Mouse (Mus musculus) hindbrain, embryonic 16.5 days (tissue): ENCODE data around the gene March1. TPM values are rescaled to one million over a fixed set of nuclear protein-coding genes. Genes with fewer than 3 reads are reported as not detected.

Experiments
- ATAC-seq: fragments of 200-750 bp; cut with Nextera tagmentation; 2 replicates; pipeline ENCODE4 v1.8.0; 2017; ENCODE audit warnings: moderate TSS enrichment, moderate library complexity
- H3K27ac ChIP-seq: fragments of 300-500 bp; sonication (generic); 2 replicates; pipeline ENCODE4 v1.5.1; 2014; ENCODE audit warnings: low read depth, mild to moderate bottlenecking, control low read depth, low read length, moderate library complexity
- H3K27me3 ChIP-seq: fragments of 300-500 bp; sonication (generic); replicated peaks from 2 replicates; pipeline ENCODE4 v1.6.1; 2014; ENCODE audit warnings: low read length; ENCODE audit not compliant: control insufficient read depth, insufficient read depth
- H3K36me3 ChIP-seq: fragments of 300-500 bp; sonication (generic); 2 replicates; pipeline ENCODE4 v1.6.1; 2014; ENCODE audit warnings: mild to moderate bottlenecking, low read length, moderate library complexity, mixed read lengths; ENCODE audit not compliant: control insufficient read depth, insufficient read depth
- H3K4me1 ChIP-seq: fragments of 300-500 bp; sonication (generic); 2 replicates; pipeline ENCODE4 v1.6.1; 2014; ENCODE audit warnings: low read depth, low read length; ENCODE audit not compliant: control insufficient read depth, insufficient read depth
- H3K4me2 ChIP-seq: fragments of 300-500 bp; sonication (generic); 2 replicates; pipeline ENCODE4 v1.6.1; 2014; ENCODE audit warnings: mild to moderate bottlenecking, low read length, control low read depth, moderate library complexity
- H3K4me3 ChIP-seq: fragments of 300-500 bp; sonication (generic); 2 replicates; pipeline ENCODE4 v1.5.1; 2014; ENCODE audit warnings: mild to moderate bottlenecking, low read length, control low read depth, moderate library complexity
- H3K9ac ChIP-seq: fragments of 300-500 bp; sonication (generic); 2 replicates; pipeline ENCODE4 v1.6.1; 2014; ENCODE audit warnings: low read depth, mild to moderate bottlenecking, control low read depth, low read length, moderate library complexity
- H3K9me3 ChIP-seq: fragments of 300-500 bp; sonication (generic); 2 replicates; pipeline ENCODE4 v1.6.1; 2014; ENCODE audit warnings: mild to moderate bottlenecking, low read length, moderate library complexity; ENCODE audit not compliant: control insufficient read depth
- WGBS: fragments of 180-500 bp; shearing (Covaris S2); extraction: QIAGEN DNeasy Blood & Tissue Kit; methylation state at CpG from one replicate; pipeline ENCODE4 v1.1.7; 2014; 5-methylcytosine and 5-hydroxymethylcytosine counted together
- polyA plus RNA-seq: library from polyadenylated mRNA; unstranded; fragments of >200 nt; fragmentation: Nextera tagmentation; extraction: Ambion mirVana; gene quantifications from 2 replicates; pipeline ENCODE4 v1.2.1, GENCODE M21; 2015

Gene March1
- polyA plus RNA-seq, 1 experiment from 2014 or later = 45.6 TPM

- whole genome bisulfite sequencing = 55% methylated on average over 2 of the region's 2 CpGs
- no peak overlapping the region for H3K4me3 ChIP-seq
- no peak for ATAC-seq
Observed at GRCm38 (mm10) chr8:65661885-65662284, 44.2 kb downstream of the March1 start.

GRCm38 (mm10) chr8:65665786-65666185, 48.1 kb downstream of the March1 start:
- no peaks in the 10 kb centered on the region for H3K9me3 ChIP-seq
- H3K9ac ChIP-seq = no peak overlapping the region
- H3K4me2 ChIP-seq = no peak overlapping the region
- H3K36me3 ChIP-seq = no peaks in the 10 kb centered on the region
- ATAC-seq = no peak
- no peak overlapping the region for H3K27ac ChIP-seq
- no peaks in the 10 kb centered on the region for H3K27me3 ChIP-seq
- no peaks in the 10 kb centered on the region for H3K4me1 ChIP-seq
- WGBS = 84% methylated on average over 2 of the region's 2 CpGs
- H3K4me3 ChIP-seq = no peak overlapping the region

More at GRCm38 (mm10) chr8:65661885-65662284, 44.2 kb downstream of the March1 start:
- Histone ChIP-seq H3K27ac (no peak overlapping the region), H3K9ac (no peak overlapping the region), H3K27me3 (no peaks in the 10 kb centered on the region), H3K4me1 (no peaks in the 10 kb centered on the region), H3K9me3 (no peaks in the 10 kb centered on the region), H3K4me2 (no peak overlapping the region), H3K36me3 (no peaks in the 10 kb centered on the region)

DNA sequence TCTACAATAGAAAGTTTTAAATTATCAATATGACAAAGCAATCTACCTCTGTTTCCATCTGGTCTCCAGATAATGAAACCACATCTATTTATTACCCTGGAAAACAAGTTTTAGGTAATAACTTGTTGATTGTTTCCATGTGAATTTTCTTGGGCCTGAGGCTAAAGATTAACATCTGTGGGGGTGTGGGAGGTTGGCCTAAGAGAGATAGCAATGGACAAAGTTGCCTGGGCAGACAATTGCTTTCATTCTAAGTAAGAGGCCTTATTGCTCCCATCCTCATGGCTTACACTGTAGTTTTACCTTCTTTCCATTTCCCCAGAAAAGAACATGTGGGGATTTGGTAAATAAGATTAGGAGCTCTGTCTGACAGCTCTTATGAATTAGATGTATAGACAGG, 125.4 kb downstream of the March1 start:
- no peak overlapping the region for H3K27ac ChIP-seq
- no peak overlapping the region for H3K9ac ChIP-seq
- no peaks in the 10 kb centered on the region for H3K27me3 ChIP-seq
- H3K4me3 ChIP-seq = no peak overlapping the region
- ATAC-seq = no peak
- H3K4me1 ChIP-seq = no peaks in the 10 kb centered on the region
- H3K9me3 ChIP-seq = no peaks in the 10 kb centered on the region
- no peak overlapping the region for H3K4me2 ChIP-seq
- no peaks in the 10 kb centered on the region for H3K36me3 ChIP-seq

- no peak for ATAC-seq
- H3K4me2 ChIP-seq = no peak overlapping the region
- no peaks in the 10 kb centered on the region for H3K9me3 ChIP-seq
- H3K9ac ChIP-seq = no peak overlapping the region
- 55% methylated on average over 2 of the region's 2 CpGs for WGBS
- H3K4me3 ChIP-seq = no peak overlapping the region
- no peaks in the 10 kb centered on the region for H3K27me3 ChIP-seq
- H3K27ac ChIP-seq = no peak overlapping the region
- H3K4me1 ChIP-seq = no peaks in the 10 kb centered on the region
- no peaks in the 10 kb centered on the region for H3K36me3 ChIP-seq
Observed at GRCm38 (mm10) chr8:65775815-65776214, 158.1 kb downstream of the March1 start.

- no peaks in the 10 kb centered on the region for H3K27me3 ChIP-seq
- 62% methylated on average over 5 of the region's 5 CpGs for WGBS
- H3K36me3 ChIP-seq = no peaks in the 10 kb centered on the region
- H3K4me1 ChIP-seq = no peaks in the 10 kb centered on the region
- no peak overlapping the region for H3K4me3 ChIP-seq
- no peak overlapping the region for H3K4me2 ChIP-seq
- no peak overlapping the region for H3K9ac ChIP-seq
- ATAC-seq = no peak; the same call in 1 of the 2 replicates
- H3K27ac ChIP-seq = no peak overlapping the region
- H3K9me3 ChIP-seq = no peaks in the 10 kb centered on the region
Observed at GRCm38 (mm10) chr8:65781156-65781555, 163.5 kb downstream of the March1 start.

DNA sequence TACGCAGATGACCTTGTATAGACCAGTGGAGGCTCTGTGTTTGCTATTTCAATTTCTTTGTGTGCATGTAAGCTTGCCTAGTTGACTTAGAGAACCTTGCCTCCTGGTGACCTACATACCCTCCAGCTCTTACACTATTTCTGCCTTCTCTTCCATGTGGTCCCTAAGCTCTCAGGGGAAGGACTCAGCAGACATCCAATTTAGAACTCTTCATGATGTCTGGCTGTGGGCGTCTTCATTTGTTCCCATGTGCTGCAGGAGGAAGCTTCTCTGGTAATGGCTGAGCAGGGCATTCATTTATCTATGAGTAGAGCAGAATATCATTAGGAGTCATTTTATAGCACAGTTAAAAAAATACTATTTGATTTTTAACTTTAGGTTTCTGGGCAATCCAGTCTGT, 195.3 kb downstream of the March1 start:
- H3K9ac ChIP-seq = no peak overlapping the region
- H3K27ac ChIP-seq = no peak overlapping the region
- H3K4me1 ChIP-seq = no peaks in the 10 kb centered on the region
- H3K4me3 ChIP-seq = no peak overlapping the region
- no peaks in the 10 kb centered on the region for H3K36me3 ChIP-seq
- H3K27me3 ChIP-seq = no peaks in the 10 kb centered on the region
- no peaks in the 10 kb centered on the region for H3K9me3 ChIP-seq
- no peak for ATAC-seq
- no peak overlapping the region for H3K4me2 ChIP-seq
- WGBS = 80% methylated on average over 2 of the region's 2 CpGs

- Histone ChIP-seq H3K4me3 (no peak overlapping the region), H3K27me3 (no peaks in the 10 kb centered on the region), H3K27ac (no peak overlapping the region), H3K9me3 (no peaks in the 10 kb centered on the region), H3K4me1 (no peaks in the 10 kb centered on the region), H3K36me3 (no peaks in the 10 kb centered on the region), H3K9ac (no peak overlapping the region), H3K4me2 (no peak overlapping the region)
- WGBS = 61% methylated on average over 3 of the region's 3 CpGs
- ATAC-seq = peak; percentile 80
Observed at GRCm38 (mm10) chr8:65922294-65923019, 304.8 kb downstream of the March1 start.

DNA sequence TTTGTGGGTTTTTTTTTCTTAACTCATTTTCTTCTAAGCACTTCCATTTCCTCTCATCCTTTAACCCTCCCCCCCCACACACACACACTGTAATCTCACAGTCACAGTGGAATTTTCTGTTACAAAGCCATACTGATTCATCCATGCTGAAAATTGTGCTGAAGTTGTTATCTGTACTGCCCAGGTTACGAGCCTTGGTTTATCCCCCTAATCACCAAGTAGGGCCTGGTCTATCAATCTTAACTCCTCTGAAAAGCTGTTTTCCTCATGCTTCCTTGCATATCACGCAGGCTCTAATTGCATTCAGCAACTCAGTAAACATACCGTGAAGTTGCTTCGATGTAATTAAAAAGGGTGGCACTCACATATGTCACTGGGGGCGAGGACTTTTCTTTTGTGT, 339.2 kb downstream of the March1 start:
- Histone ChIP-seq H3K4me2 (no peak overlapping the region), H3K27me3 (no peaks in the 10 kb centered on the region), H3K4me1 (no peaks in the 10 kb centered on the region), H3K9me3 (no peaks in the 10 kb centered on the region), H3K36me3 (no peaks in the 10 kb centered on the region), H3K9ac (no peak overlapping the region), H3K4me3 (no peak overlapping the region), H3K27ac (no peak overlapping the region)
- peak; percentile 56; the same call in 1 of the 2 replicates for ATAC-seq
- 18% methylated on average over 5 of the region's 5 CpGs for WGBS

DNA sequence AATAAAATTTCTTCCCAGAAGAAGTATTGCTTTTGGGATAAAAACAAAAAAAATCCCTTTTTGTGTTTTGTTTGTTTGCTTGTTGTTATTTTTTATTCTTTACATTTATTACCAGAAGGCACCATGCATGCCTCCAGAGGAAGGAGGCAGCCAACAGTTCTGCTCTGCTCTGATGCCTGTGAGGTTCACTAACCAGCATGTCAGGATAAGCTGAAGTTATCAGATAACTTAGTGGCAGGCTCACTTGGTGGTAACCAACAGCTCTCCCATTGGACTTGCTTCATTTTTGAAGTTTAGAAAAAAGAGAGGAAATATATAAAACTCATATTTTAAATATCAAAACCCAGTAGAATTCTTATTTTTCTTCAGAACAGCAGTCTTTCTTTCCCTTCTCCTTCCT, 339.8 kb downstream of the March1 start:
- no peaks in the 10 kb centered on the region for H3K4me1 ChIP-seq
- H3K27me3 ChIP-seq = no peaks in the 10 kb centered on the region
- ATAC-seq = no peak
- no peak overlapping the region for H3K4me2 ChIP-seq
- H3K27ac ChIP-seq = no peak overlapping the region
- H3K9ac ChIP-seq = no peak overlapping the region
- H3K36me3 ChIP-seq = no peaks in the 10 kb centered on the region
- H3K4me3 ChIP-seq = no peak overlapping the region
- H3K9me3 ChIP-seq = no peaks in the 10 kb centered on the region
